Mouse (Mus musculus) lung, postnatal 0 days (tissue): ENCODE measurements around the gene Crebbp.

Experiments used
- CTCF ChIP-seq: IDR thresholded peaks from 2 replicates; pipeline ENCODE4 v1.5.1; 2016; ENCODE audit warnings: antibody characterized with exemption, mild to moderate bottlenecking
- EP300 ChIP-seq: IDR thresholded peaks from 2 replicates; pipeline ENCODE4 v1.6.1; 2016; ENCODE audit warnings: antibody characterized with exemption, mild to moderate bottlenecking, control low read depth

DNA sequence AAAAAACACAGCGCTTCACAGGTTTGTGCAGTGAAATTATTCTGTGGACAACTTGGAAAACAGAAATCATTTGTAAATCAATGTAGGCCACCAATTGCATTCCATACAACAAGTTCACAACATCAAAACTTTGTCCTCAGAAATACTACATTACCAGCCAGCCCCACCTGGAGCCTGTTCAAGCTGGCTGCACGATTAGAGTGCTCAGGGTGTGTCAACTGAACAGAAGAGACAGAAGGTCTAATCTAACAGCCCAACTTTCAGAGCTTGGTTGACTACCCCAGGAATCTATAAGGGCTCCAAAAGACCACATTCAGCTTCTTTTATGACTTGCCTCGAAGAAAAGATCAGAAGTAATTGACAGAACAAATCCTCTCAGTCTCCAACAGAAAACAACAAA is 44.3 kb downstream of the Crebbp start:
- TF ChIP-seq CTCF = no peak
- no peak for TF ChIP-seq EP300
